Mouse (Mus musculus) frontal cortex, adult 2 months (tissue): ENCODE data around the gene Syt6. TPM values are rescaled to one million over a fixed set of nuclear protein-coding genes. Genes with fewer than 3 reads are reported as not detected.

Experiments used
- DNase-seq, 2 experiments: peaks; one replicate each; pipeline ENCODE4 v3.0.0; 2022; ENCODE audit warnings: low spot score in 1 of 2; ENCODE audit errors: extremely low spot score in 1 of 2
- polyA plus RNA-seq: library from polyadenylated mRNA; depleted of rRNA; stranded (reverse); fragments of >200 nt; gene quantifications from 2 replicates; pipeline ENCODE4 v1.2.3, GENCODE M21; 2012; rRNA removed

Gene Syt6
- polyA plus RNA-seq: 61.9 and 68.6 TPM in 2 replicates

DNA sequence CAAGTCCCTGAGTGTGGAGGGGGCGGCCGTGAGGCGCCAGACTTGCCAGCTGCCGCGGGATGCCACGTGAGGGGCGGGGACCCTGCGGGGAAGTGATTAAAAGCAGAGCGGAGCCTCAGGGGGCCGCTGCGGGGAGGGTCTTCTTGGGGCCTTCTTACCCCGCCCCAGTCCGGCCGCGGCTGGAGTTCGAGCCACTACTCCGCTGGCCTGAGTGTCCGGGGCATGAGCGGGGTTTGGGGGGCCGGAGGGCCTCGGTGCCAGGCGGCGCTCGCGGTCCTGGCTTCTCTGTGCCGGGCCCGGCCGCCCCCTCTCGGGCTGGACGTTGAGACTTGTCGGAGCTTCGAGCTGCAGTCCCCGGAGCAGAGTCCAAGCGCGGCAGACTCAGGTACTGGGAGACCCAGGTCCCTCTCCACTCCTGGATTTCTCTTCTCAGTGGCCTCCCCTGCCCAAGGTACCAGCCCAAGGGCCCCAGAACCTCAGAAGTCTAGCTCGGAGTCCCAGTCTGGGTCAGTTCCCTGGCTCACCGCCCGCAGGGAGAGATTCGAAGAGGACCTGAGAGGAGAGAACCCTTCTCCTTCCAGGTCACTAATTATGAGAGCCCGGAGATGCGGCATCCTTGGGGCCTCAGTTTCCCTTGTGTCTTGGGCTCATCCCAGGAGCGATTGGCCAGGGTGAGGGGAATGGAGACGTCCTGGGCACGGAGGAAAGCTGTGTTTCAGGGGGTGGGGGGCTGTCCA lies at the start of gene Syt6:
Gene Syt6, plus strand, starts transcription at position 76 of the 737 bp plus-strand sequence.
- peak in 1 of 2 experiments; percentile 40 for DNase-seq

DNA sequence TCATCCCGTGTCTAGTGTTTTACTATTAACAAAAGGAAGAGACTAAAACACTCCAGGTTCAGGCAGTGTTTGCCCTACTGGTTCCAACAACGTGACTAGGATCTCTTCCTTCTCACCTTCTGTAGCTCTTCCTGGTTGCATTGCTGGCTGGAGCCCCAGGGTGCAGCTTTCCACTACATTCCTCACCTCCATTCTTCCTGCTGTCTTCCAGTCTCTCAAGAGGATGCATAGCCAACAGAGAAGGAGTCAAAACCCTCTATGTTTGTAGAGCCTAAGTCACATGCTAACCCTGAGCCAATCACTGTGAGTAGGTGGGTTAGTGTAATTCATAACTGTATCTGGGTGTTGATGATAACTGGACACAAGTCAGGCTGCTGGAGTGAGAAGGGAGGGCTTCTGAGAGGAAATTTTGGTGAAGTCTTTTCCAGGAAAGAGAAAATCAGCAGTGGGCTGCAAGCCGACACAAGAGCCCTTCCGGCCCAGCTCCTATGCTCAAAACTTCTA lies 48.8 kb upstream of the Syt6 start:
- no peak for DNase-seq

DNA sequence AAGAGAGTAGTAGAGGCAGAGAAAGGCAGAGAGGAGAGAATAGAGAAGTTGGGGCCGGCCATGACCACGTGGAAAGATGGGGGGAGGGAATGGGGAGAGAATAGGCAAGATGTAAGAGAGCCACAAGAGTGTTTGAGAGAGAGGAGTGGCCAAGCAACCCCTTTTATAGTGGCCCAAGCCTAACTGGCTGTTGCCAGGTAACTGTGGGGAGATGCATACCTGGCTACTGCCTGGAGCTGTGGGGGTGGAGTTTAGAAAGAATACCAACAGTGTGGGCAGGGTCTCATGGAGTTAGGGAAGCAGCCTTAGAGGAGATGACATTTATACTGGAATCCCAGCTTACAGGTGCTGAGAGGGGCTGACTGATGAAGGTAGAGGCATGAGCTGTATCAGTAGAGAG lies 48.2 kb upstream of the Syt6 start:
- no peak for DNase-seq

- DNase-seq: no peak
These were observed 41.0 kb upstream of the Syt6 start for GRCm38 (mm10) chr3:103534036-103534435.

DNA sequence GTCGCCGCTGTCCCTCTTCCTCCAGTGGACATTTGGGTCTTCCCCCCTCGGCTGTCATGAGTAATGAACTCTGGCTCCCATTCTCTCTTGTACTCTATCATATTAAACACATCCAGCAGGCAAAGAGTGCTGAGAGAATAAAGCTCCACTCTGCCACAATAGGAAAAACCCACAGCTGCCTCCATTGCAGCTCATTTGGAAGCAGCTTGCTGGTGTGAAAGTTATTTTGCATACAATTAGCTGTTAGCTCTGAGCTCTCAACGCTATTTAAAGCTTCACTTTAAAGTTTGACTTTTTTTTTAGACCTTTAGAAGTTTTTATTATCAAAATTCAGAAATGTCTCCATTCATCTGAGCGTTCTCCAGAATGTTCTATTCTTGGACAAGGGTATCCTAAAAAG lies 39.8 kb upstream of the Syt6 start:
- DNase-seq: no peak

GRCm38 (mm10) chr3:103539148-103539547 lies 35.9 kb upstream of the Syt6 start:
- no peak for DNase-seq

GRCm38 (mm10) chr3:103546166-103546565 lies 28.9 kb upstream of the Syt6 start:
- no peak for DNase-seq

DNA sequence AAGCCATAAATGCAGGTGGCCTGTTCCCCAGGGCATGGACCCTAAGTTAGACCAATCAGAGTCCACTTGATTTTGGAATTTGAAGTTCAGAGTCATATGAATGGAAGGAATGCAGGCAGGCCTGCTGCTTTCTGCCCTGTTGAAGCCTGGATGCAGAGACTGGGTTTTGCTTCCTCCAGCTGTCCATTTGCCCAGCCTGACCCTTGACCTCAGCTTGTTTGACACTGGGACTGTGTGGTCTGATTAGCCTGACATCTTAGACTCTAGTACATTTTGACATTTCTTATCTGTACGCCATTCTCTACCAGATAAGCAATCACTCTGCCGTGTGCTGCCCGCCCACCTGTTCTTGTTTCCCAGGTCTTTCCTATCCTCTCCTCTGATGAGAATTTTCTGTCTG lies 28.4 kb upstream of the Syt6 start:
- DNase-seq: no peak

GRCm38 (mm10) chr3:103550236-103550635 lies 24.8 kb upstream of the Syt6 start:
- DNase-seq: no peak

GRCm38 (mm10) chr3:103567226-103567625 lies 7.8 kb upstream of the Syt6 start:
- no peak for DNase-seq

DNA sequence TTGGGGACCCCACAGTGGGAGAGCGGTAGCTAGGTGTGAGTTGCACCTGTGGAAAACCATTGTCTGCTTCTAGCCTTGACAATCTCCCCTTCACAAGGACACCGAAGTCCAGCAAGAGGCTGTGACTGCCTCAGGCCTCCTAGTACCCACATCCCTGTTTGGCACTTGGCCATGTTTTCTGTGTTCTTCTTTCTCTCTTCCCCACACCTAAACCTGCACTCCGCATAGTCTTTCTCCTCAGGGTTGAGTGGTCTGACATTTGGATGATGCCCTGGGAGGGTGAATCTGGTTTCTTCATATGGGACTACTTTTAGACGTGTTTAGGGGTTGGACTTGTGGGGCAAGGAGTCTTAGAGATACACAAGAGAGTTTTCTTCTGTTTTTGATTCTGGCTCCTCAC lies 2.5 kb upstream of the Syt6 start:
- no peak for DNase-seq

- no peak for DNase-seq
These were observed 1.8 kb upstream of the Syt6 start for GRCm38 (mm10) chr3:103573106-103573790.

DNA sequence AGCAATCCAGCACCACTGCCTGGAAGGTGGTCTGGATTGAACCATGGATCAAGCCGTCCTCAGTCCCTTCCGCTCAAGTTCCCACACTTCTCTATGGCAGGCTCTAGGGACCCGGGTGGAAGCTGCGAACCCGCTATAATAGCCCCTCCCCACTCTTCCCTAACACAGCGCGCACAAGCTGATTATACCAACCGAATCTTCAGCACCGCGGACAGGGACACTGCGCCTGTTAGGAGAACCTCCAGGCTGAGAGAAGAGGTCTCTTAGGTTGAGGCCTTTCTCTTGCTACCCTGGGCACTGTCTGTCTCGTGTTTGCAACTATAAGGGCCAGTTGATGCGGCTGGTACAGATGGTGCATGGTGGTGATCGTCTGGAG lies 1.3 kb upstream of the Syt6 start:
- no peak for DNase-seq

- DNase-seq: no peak
These were observed 370 bp upstream of the Syt6 start for GRCm38 (mm10) chr3:103574566-103575155.

DNA sequence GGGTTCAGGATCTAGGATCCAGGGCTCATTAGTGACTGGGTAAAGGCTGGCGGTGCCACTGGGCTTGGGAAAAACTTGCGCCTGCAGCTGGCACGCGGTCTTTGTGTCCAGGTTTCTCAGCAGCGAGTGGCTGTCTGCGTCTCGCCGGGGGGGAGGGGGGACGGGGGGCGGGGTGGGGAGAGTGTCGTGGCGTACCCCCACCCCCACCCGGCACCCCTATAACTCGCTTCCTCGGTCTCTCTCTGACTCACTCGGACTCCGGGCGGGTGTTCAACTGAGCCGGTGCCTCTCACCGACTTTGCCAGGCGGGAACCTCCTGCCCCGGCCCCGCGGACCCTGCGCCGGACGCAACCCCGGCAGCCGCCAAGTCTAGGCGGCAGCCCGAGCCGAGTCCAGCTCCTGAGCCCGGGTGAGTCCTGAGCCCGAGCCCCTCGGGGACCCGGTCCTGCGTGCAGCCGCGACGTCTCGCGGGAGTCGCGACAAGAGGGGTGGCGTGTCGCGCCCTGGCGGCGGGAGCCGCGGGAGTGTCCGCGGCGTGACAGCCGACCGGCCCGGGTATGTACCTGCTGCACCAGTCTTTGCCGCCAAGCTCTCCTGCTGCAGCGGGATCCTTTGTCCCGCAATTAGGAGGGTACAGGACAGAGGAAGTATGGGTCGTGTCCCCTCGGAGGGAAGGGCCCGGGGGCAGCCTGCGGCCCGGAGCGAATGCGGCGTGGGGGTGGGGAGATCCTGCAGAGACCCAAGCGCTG lies 1.0 kb downstream of the Syt6 start:
- no peak for DNase-seq

- DNase-seq: no peak
These were observed 12.1 kb downstream of the Syt6 start for GRCm38 (mm10) chr3:103587136-103587535.

GRCm38 (mm10) chr3:103587672-103588071 lies 12.6 kb downstream of the Syt6 start:
- DNase-seq: no peak

DNA sequence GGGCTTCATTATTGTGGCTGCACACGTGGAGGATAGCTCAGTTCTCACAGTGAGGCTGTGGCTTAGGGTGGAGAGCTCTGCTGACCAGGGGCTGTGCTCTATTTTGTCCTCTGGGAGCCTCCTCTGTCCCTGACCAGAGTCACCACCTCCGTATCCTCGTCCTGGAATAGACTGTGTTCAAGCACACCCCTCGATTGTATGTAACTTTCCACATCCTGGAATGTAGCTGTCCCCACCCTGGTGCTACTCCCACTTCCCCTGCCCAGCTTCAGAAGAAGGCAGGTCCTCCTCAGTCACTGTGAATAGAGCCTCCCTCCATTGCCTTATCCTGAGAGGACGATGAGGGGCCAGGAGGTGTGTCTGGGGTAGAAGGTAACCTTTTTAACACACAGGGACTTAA lies 14.6 kb downstream of the Syt6 start:
- no peak for DNase-seq

- DNase-seq: no peak
These were observed 17.6 kb downstream of the Syt6 start for GRCm38 (mm10) chr3:103592636-103593035.

DNA sequence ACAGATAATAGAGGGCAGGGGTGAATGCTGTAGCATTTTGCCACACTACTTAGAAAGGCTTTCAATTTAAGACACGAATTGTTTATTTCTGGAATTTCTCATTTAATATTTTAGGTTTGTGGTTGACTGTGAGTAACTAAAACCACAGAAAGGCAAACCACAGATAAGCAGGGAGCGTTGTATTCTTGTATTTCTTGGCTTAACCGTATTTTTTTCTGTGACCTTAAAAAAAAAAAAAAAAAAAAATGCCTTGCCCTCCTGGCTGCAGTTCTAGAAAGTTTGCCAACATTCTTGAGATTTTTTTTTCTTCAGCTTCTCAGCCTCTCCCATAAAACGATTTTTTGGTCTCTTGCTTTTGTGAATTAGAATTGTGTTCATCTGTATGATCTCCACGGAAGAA lies 18.6 kb downstream of the Syt6 start:
- DNase-seq: no peak

- DNase-seq: no peak
These were observed 20.3 kb downstream of the Syt6 start for GRCm38 (mm10) chr3:103595271-103595810.
